Mouse (Mus musculus) liver, adult (tissue): ENCODE results near the gene Zfp13.

ENCODE experiments used
- GATA4 ChIP-seq: IDR thresholded peaks from 2 replicates; pipeline ENCODE4 v1.6.1; 2014; ENCODE audit warnings: mild to moderate bottlenecking, low read length; ENCODE audit not compliant: insufficient replicate concordance

Gene Zfp13

DNA sequence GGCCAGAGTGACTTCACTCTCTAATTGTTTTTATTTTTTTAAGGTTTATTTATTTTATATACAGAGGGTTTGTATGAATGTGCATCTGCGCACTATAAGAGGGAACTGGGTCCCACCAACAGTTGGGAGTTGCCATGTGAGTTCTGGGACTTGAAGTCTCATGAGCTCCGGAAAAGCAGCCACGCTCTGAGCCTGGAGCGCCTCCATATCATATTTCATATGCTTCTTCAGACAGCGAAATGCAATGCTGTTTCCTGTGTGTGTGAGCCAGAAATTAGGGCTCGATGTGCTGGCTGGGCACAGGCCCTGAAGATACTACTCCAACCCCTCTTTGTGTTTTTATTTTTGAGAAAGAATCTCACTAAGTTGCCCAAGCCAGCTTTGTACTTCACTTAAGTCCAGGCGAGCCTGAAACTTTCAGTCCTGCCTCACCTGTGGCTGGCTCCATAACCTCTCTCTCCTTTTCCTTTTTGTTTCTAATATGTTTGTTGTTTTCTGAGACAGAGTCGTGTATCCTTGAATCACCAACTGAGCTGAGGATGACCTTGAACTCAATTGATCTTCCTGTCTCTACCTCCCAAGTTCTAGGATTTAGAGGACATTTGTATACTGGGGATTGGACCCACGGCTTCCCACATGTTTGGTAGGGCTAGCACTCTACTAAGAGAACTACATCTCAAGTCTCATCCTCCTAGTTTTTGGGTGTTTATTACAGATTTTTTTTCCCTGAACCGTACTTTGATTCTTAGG, 2.7 kb upstream of the Zfp13 start:
- no peak for TF ChIP-seq GATA4

GRCm38 (mm10) chr17:23600641-23601622, 1.6 kb upstream of the Zfp13 start, which contains the start of gene Zscan10:
Gene Zscan10 (plus strand): TSS chr17:23600856.
- no peak for TF ChIP-seq GATA4

GRCm38 (mm10) chr17:23599605-23600063, 347 bp upstream of the Zfp13 start:
- TF ChIP-seq GATA4 = no peak

DNA sequence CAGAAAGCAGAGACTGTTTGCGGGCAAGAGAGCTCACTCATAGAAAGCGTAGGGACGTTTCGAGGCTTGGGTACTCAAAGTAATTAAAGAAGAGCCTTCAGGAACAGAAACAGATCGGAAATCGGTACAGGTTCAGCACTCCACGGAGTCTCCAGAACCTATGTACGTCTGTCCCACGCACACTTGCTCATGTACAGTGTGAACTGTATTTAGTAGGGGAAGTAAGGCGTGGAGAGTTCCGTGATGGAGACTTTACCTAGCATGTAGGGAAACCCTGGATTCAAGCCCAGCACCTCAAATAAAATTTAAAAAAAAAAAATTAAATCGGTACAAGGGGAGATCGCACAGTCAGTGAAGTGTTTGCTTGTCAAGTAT, 6.4 kb downstream of the Zfp13 start:
- no peak for TF ChIP-seq GATA4

DNA sequence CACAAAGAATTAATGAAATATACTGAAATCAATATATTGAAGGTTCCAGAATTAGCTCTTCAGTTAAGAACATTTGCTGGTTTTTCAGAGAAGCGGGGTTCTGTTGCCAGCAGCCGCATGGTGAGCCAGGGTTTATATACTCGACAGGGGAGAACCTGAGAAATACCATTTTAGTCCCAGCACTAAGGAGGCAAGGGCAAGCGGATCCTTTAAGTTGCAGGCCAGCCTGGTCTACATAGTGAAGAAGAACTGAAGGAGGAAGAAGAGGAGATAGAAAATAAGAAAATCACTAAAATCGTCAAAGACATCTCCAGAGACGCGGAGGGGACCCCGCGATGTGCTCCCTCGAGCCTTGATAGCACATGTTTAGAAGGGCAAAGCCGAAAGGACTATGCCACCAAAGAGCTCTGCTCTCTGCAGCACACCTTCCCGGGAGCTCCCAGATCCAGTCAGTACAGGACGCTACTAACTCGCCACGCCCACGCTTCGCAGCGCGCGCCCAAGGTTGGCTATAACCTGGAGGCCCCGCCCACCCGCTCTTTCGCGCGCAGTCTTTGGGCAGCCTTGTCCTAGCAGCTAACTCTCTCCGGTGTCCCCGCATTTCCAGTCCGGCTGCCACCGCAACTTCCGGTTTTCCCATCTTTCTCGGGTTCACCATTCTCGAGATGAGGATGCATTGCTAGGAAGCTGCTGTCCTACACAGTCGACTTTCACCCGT, 6.9 kb downstream of the Zfp13 start:
- TF ChIP-seq GATA4 = no peak

- no peak for TF ChIP-seq GATA4
Observed at GRCm38 (mm10) chr17:23587253-23587652, 12.0 kb downstream of the Zfp13 start.

DNA sequence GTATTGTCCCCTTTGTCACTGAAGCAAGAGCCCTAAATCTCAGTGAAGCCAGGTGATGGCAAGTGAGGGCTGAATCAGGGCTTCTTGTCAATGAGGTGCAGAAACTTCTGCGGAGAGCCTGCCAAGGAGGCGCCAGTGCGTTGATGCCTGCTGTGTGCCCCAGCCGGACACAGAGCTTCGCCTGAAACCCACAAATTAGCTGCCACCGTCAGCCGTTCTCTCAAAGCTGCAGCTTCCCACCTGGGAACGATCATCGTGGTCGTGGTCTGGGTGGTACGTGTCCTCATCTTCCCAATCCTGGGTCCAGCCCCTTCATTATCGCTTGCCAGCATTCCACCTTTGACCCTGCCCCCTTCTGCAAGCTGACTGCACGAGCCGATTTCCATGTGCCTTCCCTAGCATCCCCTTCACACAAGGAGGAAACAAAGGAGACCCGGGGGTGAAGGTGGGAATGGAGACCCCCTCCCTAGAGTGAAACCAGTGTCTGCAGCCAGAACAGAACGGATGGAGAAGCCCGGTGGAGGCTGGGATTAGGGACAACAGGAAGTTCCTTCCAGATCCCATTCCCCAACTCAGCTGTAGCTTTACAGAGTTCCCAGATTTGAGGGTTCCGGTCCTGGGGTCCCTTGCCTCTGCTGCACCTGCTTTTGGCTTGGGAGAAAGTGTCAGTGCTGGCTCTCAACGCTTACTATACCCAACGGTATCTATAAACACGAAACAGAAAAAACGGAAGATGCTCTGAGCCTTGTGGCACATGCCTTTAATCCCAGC, 13.4 kb downstream of the Zfp13 start:
- TF ChIP-seq GATA4 = no peak; the same call in 1 of the 2 replicates

DNA sequence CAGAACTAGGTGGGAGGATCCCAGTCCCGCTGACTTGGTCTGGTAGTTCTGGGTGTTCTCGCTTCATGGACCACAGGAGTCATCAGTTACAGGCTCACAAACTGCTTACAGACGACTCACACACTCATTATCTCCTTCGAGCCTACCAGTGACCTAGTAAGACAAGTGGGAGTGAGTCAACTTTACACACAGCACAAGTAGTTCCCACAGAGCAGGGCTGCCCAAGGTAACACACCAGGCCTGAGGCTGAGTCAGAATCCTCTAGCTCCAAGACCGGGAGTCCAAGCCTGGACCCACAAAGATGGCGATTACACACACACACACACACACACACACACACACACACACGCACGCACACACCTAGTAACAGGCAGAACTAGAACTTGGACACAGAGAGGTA, 14.5 kb downstream of the Zfp13 start:
- no peak for TF ChIP-seq GATA4

DNA sequence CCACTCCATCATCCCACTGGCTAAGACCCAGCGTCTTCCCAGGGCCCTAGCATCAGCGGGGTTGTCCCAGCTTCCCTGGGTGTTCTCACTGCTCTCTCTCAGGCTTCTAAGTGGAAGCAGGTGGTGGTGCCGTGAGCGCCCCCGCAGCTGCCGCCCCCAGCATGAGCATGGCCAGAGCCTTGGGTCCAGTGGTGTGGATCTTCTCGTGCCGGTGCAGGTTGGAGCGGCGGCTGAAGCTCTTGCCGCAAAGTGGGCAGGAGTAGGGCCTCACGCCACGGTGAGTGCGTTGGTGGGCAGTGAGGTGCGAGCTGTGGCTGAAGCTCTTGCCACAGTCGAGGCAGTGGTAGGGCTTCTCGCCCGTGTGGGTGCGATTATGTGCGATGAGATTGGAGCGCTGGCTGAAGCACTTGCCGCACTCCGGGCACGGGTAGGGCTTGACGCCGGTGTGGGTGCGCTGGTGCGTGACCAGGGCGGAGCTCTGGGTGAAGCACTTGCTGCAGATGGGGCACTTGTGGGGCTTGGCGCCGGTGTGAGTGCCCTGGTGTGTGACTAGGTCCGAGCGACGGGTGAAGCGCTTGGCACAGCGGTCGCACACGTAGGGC, 23.2 kb downstream of the Zfp13 start:
- no peak for TF ChIP-seq GATA4

DNA sequence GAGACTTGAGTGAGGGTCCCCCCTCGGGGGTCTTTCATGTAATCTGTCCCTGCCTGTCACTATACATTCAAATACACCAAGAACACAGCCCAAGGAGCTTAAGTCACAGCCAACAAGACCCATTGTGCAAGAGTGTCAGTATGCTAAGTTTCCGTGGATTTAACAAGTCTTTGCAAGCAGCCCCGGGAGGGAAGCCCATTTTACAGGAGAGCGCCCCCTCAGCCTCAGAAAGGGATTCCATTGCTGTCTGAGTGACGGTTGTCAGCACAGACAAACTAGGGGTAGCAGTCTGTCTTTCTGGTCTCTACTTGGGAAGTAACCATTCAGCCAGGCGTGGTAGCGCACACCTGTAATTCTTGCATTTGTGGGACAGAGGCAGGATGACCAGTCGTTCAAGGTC, 25.2 kb downstream of the Zfp13 start:
- no peak for TF ChIP-seq GATA4

- TF ChIP-seq GATA4 = no peak
Observed at GRCm38 (mm10) chr17:23572059-23572458, 27.2 kb downstream of the Zfp13 start.

- no peak for TF ChIP-seq GATA4
Observed at GRCm38 (mm10) chr17:23571084-23571483, 28.2 kb downstream of the Zfp13 start.

DNA sequence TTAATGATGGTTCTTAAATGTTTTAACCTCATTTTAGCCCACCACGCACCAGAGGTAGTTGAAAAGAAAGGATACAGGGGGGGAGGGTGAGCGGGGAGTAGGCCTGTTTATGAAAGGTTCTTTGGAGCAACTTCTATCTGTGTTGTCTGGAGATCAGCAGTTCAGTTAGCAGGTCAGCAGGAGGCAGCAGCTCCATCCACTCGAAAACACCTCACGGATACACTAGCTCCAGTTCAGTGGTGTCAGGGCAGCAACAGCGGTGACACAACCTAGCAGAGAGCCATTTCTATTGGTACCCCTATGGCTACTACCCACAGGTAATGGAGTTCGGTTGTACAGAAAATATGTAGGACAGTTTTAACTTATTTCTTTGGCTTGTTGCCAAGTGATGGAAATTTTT, 29.3 kb downstream of the Zfp13 start:
- no peak for TF ChIP-seq GATA4

GRCm38 (mm10) chr17:23568370-23568769, 30.9 kb downstream of the Zfp13 start:
- TF ChIP-seq GATA4 = no peak
